Mouse (Mus musculus) CH12.LX (cell line): ENCODE results near the gene Agmo.

Source experiments
- BHLHE40 ChIP-seq: IDR thresholded peaks from 2 replicates; pipeline ENCODE4 v1.6.1; 2011; ENCODE audit warnings: mild to moderate bottlenecking, low read depth, low read length, improper control_type of control experiment
- CTCF ChIP-seq, 2 experiments: IDR thresholded peaks in 1 of 2; conservative IDR thresholded peaks in 1 of 2; 2 replicates each; pipeline ENCODE4 v1.5.1; 2011 to 2012; ENCODE audit warnings: low read depth in 2 of 2, low read length in 2 of 2, improper control_type of control experiment in 1 of 2, inconsistent platforms in 1 of 2, mild to moderate bottlenecking in 1 of 2, moderate library complexity in 1 of 2
- EP300 ChIP-seq: IDR thresholded peaks from 2 replicates; pipeline ENCODE4 v1.6.1; 2011; ENCODE audit warnings: low read length, improper control_type of control experiment
- ETS1 ChIP-seq: conservative IDR thresholded peaks from 2 replicates; pipeline ENCODE4 v1.6.1; 2012; ENCODE audit warnings: low read depth, mild to moderate bottlenecking, inconsistent platforms, low read length, improper control_type of control experiment, moderate library complexity
- MAFK ChIP-seq: IDR thresholded peaks from 2 replicates; pipeline ENCODE4 v1.6.1; 2011; ENCODE audit warnings: low read length, improper control_type of control experiment; ENCODE audit not compliant: insufficient replicate concordance
- MEF2A ChIP-seq: IDR thresholded peaks from 2 replicates; pipeline ENCODE4 v1.6.1; 2014; ENCODE audit warnings: low read depth, mild to moderate bottlenecking, inconsistent platforms, low read length, improper control_type of control experiment, borderline replicate concordance
- MXI1 ChIP-seq: IDR thresholded peaks from 2 replicates; pipeline ENCODE4 v1.6.1; 2011; ENCODE audit warnings: mild to moderate bottlenecking, low read depth, low read length, improper control_type of control experiment
- NRF1 ChIP-seq: IDR thresholded peaks from 2 replicates; pipeline ENCODE4 v1.6.1; 2014; ENCODE audit warnings: low read depth, mild to moderate bottlenecking, inconsistent platforms, low read length, improper control_type of control experiment, moderate library complexity
- POLR2A ChIP-seq: IDR thresholded peaks from 2 replicates; pipeline ENCODE4 v1.6.1; 2011; ENCODE audit warnings: low read depth, mild to moderate bottlenecking, improper control_type of control experiment, low read length
- POLR2AphosphoS2 ChIP-seq: IDR thresholded peaks from 2 replicates; pipeline ENCODE4 v1.6.1; 2011; ENCODE audit warnings: low read depth, low read length, improper control_type of control experiment
- UBTF ChIP-seq: IDR thresholded peaks from 2 replicates; pipeline ENCODE4 v1.6.1; 2012; ENCODE audit warnings: low read depth, mild to moderate bottlenecking, inconsistent platforms, low read length, improper control_type of control experiment, moderate library complexity
- USF1 ChIP-seq: IDR thresholded peaks from 2 replicates; pipeline ENCODE4 v1.6.1; 2014; ENCODE audit warnings: low read depth, mild to moderate bottlenecking, inconsistent platforms, low read length, improper control_type of control experiment
- ZC3H11A ChIP-seq: IDR thresholded peaks from 2 replicates; pipeline ENCODE4 v1.6.1; 2012; ENCODE audit warnings: low read depth, mild to moderate bottlenecking, inconsistent platforms, low read length, improper control_type of control experiment
- ZNF384 ChIP-seq: IDR thresholded peaks from 2 replicates; pipeline ENCODE4 v1.6.1; 2012; ENCODE audit warnings: low read depth, low read length, improper control_type of control experiment, inconsistent platforms

- TF ChIP-seq ZC3H11A (no peak), MAFK (no peak), POLR2A (no peak), MEF2A (no peak), CTCF (conservative IDR thresholded peaks at IDR 0.05 in 1 of 2, IDR thresholded peaks at IDR 0.05 in 1 of 2; ENCODE audit: low read depth in 2 of 2, low read length in 2 of 2) (no peak), BHLHE40 (no peak), POLR2AphosphoS2 (no peak), UBTF (no peak), NRF1 (no peak), USF1 (no peak), ETS1 (no peak), EP300 (no peak), MXI1 (no peak), ZNF384 (no peak)
Measured at GRCm38 (mm10) chr12:37487991-37488390, 246.6 kb downstream of the Agmo start.
